Mouse (Mus musculus) embryonic fibroblast, embryonic 13.5 days (primary cell): Measurements from ENCODE around the gene Thap2.

Experiments used
- CTCF ChIP-seq: IDR thresholded peaks from 2 replicates; pipeline ENCODE4 v1.5.1; 2011; ENCODE audit warnings: mild to moderate bottlenecking, control low read depth, low read length, moderate library complexity, borderline replicate concordance; ENCODE audit not compliant: insufficient read depth
- POLR2A ChIP-seq: IDR thresholded peaks from 2 replicates; pipeline ENCODE4 v1.6.1; 2011; ENCODE audit warnings: low read depth, mild to moderate bottlenecking, control low read depth, low read length, moderate library complexity

GRCm38 (mm10) chr10:115339820-115340328 lies 44.4 kb downstream of the Thap2 start:
- TF ChIP-seq CTCF (no peak), POLR2A (no peak)
